ENCODE assay signal across 15 mouse cellular contexts in genomic region chr10:95347776-95348175, GRCm38 (mm10).
"Had no signal": no experiment of that assay in that cellular context is flagged by ENCODE, and none has a peak within 500 bp of the region (broad histone marks: within the 10 kb centered on the region; RNA-seq: fewer than 3 reads in every experiment).

No protein-coding gene starts in this region.

- H3K4me3 ChIP-seq: neural tube, embryonic 15.5 days; stomach, embryonic 15.5 days had no signal

- DNase-seq: retina, postnatal 1 day; right cerebral cortex, adult 18-20 months; right cerebral cortex, postnatal 14 days; right cerebral cortex, postnatal 25 days; right cerebral cortex, postnatal 4 days; spleen, adult 18-20 months; thymus, adult 18-20 months; thymus, adult 2 months; thymus, postnatal 14 days; thymus, postnatal 25 days; thymus, postnatal 36 days; thymus, postnatal 4 days had no signal

- H3K4me1 ChIP-seq: neural tube, embryonic 15.5 days; stomach, embryonic 15.5 days had no signal

- H3K36me3 ChIP-seq: neural tube, embryonic 15.5 days; stomach, embryonic 15.5 days had no signal

- H3K9ac ChIP-seq: neural tube, embryonic 15.5 days; stomach, embryonic 15.5 days had no signal

- H3K27ac ChIP-seq: neural tube, embryonic 15.5 days; stomach, embryonic 15.5 days; stomach, postnatal 0 days had no signal

- H3K27me3 ChIP-seq: neural tube, embryonic 15.5 days; stomach, embryonic 15.5 days had no signal
